ENCODE assay signal across 10 mouse cellular contexts in the genomic region with DNA sequence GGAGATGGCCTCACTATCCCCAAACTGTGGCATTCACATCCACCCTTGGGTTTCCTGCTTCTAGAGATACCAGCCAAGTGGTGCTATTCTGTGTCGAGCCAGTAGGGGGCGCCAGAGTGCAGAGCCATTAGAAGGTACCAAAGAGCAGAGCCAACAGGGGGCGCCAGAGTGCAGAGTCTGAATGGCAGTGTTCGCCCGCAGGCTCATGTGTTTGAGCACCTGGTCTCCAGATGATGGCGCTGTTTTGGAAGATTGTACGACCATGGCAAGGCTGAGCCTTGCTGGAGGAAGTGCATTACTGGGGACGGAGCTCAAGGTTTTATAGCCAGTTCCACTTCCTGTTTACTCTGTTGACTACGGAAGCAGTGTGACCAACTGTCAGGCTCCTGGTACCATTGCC. TPM values are rescaled to one million over a fixed set of nuclear protein-coding genes. Genes with fewer than 3 reads are reported as not detected.
DNase-seq lines count a peak whose midpoint lies in the region; ATAC-seq and TF ChIP-seq lines count a peak whose summit lies in the region.
"Had no signal": no experiment of that assay in that cellular context is flagged by ENCODE, and none has a peak within 500 bp of the region (broad histone marks: within the 10 kb centered on the region; RNA-seq: fewer than 3 reads in every experiment).

No protein-coding gene starts in this region.

- WGBS in intestine, postnatal 0 days = 41% methylated on average over 9 of the region's 9 CpGs
- WGBS in intestine, embryonic 15.5 days = 39% methylated on average over 9 of the region's 9 CpGs
- 16% methylated on average over 9 of the region's 9 CpGs for WGBS in bone marrow, adult 2 months

- TF ChIP-seq CTCF in intestine, postnatal 0 days (IDR thresholded peaks at IDR 0.05; ENCODE audit: low read depth) = peak; percentile 92
- TF ChIP-seq CTCF in E14TG2a.4 (conservative IDR thresholded peaks at IDR 0.05; ENCODE audit: low read length) = peak; percentile 100
- peak; percentile 91 for TF ChIP-seq CTCF in bone marrow, adult 2 months (IDR thresholded peaks at IDR 0.05; ENCODE audit: control insufficient read depth, insufficient read depth, low read length)
- TF ChIP-seq CTCF in embryonic fibroblast, embryonic 13.5 days (IDR thresholded peaks at IDR 0.05; ENCODE audit: borderline replicate concordance, insufficient read depth, low read length) = peak; percentile 45
- peak; percentile 84 for TF ChIP-seq CTCF in left cerebral cortex, adult 2 months (IDR thresholded peaks at IDR 0.05)

- no peak for TF ChIP-seq POLR2A in bone marrow, adult 2 months (IDR thresholded peaks at IDR 0.05; ENCODE audit: borderline replicate concordance, control insufficient read depth, low read depth, low read length)
- no peak for TF ChIP-seq POLR2A in embryonic fibroblast, embryonic 13.5 days (IDR thresholded peaks at IDR 0.05; ENCODE audit: low read depth, low read length)

- no peak for ATAC-seq in intestine, postnatal 0 days
- ATAC-seq in intestine, embryonic 15.5 days = no peak

- no peaks in the 10 kb centered on the region for H3K4me1 ChIP-seq in intestine, postnatal 0 days (replicated peaks; ENCODE audit: control insufficient read depth, insufficient read depth, low read length)
- H3K4me1 ChIP-seq in intestine, embryonic 15.5 days (replicated peaks) = no peaks in the 10 kb centered on the region
- H3K4me1 ChIP-seq in E14TG2a.4 (replicated peaks; ENCODE audit: low read depth, low read length) = peaks cover 18% of the 10 kb centered on the region
- no peaks in the 10 kb centered on the region for H3K4me1 ChIP-seq in bone marrow, adult 2 months (ENCODE audit: control insufficient read depth, insufficient read depth, low read length)
- H3K4me1 ChIP-seq in embryonic fibroblast, embryonic 13.5 days (ENCODE audit: control insufficient read depth, insufficient read depth, low read length) = no peaks in the 10 kb centered on the region

- no peak overlapping the region for H3K9ac ChIP-seq in intestine, postnatal 0 days (ENCODE audit: low read depth, low read length)
- H3K9ac ChIP-seq in intestine, embryonic 15.5 days = no peak overlapping the region
- H3K9ac ChIP-seq: lung, embryonic 15.5 days had no signal

- H3K4me2 ChIP-seq in intestine, postnatal 0 days (replicated peaks; ENCODE audit: low read depth) = no peak overlapping the region
- H3K4me2 ChIP-seq in intestine, embryonic 15.5 days (replicated peaks) = no peak overlapping the region
- H3K4me2 ChIP-seq: lung, embryonic 15.5 days had no signal

- H3K4me3 ChIP-seq in intestine, postnatal 0 days (ENCODE audit: low read depth, low read length) = no peak overlapping the region
- no peak overlapping the region for H3K4me3 ChIP-seq in intestine, embryonic 15.5 days (replicated peaks)
- H3K4me3 ChIP-seq in E14TG2a.4 (replicated peaks; ENCODE audit: low read length) = no peak overlapping the region
- H3K4me3 ChIP-seq in bone marrow, adult 2 months (replicated peaks; ENCODE audit: control insufficient read depth, low read depth, low read length) = no peak overlapping the region
- H3K4me3 ChIP-seq in embryonic fibroblast, embryonic 13.5 days (ENCODE audit: insufficient read depth, low read length) = no peak overlapping the region
- no peak overlapping the region for H3K4me3 ChIP-seq in left cerebral cortex, adult 2 months
- H3K4me3 ChIP-seq: lung, embryonic 15.5 days had no signal

- no peaks in the 10 kb centered on the region for H3K36me3 ChIP-seq in intestine, postnatal 0 days (ENCODE audit: control insufficient read depth, insufficient read depth)
- no peaks in the 10 kb centered on the region for H3K36me3 ChIP-seq in intestine, embryonic 15.5 days
- H3K36me3 ChIP-seq in E14TG2a.4 (ENCODE audit: insufficient read depth, low read length) = no peaks in the 10 kb centered on the region
- H3K36me3 ChIP-seq: lung, embryonic 15.5 days had no signal

- intact Hi-C loops in left cerebral cortex, adult 2 months (cut with DNase I) = no loop called here

- H3K27ac ChIP-seq in intestine, postnatal 0 days (ENCODE audit: low read depth, low read length) = no peak overlapping the region
- H3K27ac ChIP-seq in intestine, embryonic 15.5 days = no peak overlapping the region
- H3K27ac ChIP-seq in bone marrow, adult 2 months (ENCODE audit: control insufficient read depth, insufficient read depth, low read depth, low read length, poor library complexity) = no peak overlapping the region
- no peak overlapping the region for H3K27ac ChIP-seq in embryonic fibroblast, embryonic 13.5 days (ENCODE audit: insufficient read depth, low read length)
- no peak overlapping the region for H3K27ac ChIP-seq in left cerebral cortex, adult 2 months
- H3K27ac ChIP-seq: lung, embryonic 15.5 days had no signal

- no peaks in the 10 kb centered on the region for H3K9me3 ChIP-seq in intestine, postnatal 0 days (ENCODE audit: control insufficient read depth)
- no peaks in the 10 kb centered on the region for H3K9me3 ChIP-seq in intestine, embryonic 15.5 days
- no peaks in the 10 kb centered on the region for H3K9me3 ChIP-seq in E14TG2a.4 (ENCODE audit: low read length)
- H3K9me3 ChIP-seq: lung, embryonic 15.5 days had no signal

- DNase-seq in left cerebral cortex, adult 2 months (ENCODE audit: extremely low spot score in 1 of 2, low spot score in 2 of 2) = peak in 1 of 2 experiments; percentile 37
- DNase-seq in natural killer cell, adult 2 months (ENCODE audit: low spot score in 2 of 2) = peak; percentile 51 to 58
- DNase-seq in Muller cell, postnatal 12 days (ENCODE audit: inconsistent ontology term) = no peak

- H3K27me3 ChIP-seq in intestine, postnatal 0 days (replicated peaks; ENCODE audit: control insufficient read depth, insufficient read depth, low read length) = no peaks in the 10 kb centered on the region
- H3K27me3 ChIP-seq in intestine, embryonic 15.5 days (replicated peaks) = no peaks in the 10 kb centered on the region
- H3K27me3 ChIP-seq in E14TG2a.4 (ENCODE audit: insufficient read depth, low read length) = peaks cover 14% of the 10 kb centered on the region
- H3K27me3 ChIP-seq: lung, embryonic 15.5 days had no signal

RNA-seq across cellular contexts. Expression of gene Tmem233, which starts 33.5 kb away (rescaled TPM):
- polyA plus RNA-seq in intestine, postnatal 0 days (2015; fragmentation: Nextera tagmentation; extraction: Ambion mirVana) = not detected in 2 replicates
- polyA plus RNA-seq in intestine, embryonic 15.5 days (2015; fragmentation: Nextera tagmentation; extraction: Ambion mirVana) = not detected in 2 replicates
- not detected in 2 replicates for polyA plus RNA-seq in bone marrow, adult 2 months (2011; ENCODE audit: insufficient read depth, insufficient read length, low replicate concordance, missing spikeins)
- polyA plus RNA-seq in embryonic fibroblast, embryonic 13.5 days (2011; ENCODE audit: insufficient read length, low read depth, missing spikeins) = not detected in 2 replicates
- total RNA-seq in left cerebral cortex, adult 2 months (2021) = not detected
- polyA plus RNA-seq: frontal cortex, adult 2 months had no signal

Comparison
In these comparisons a context has a peak if more than half of its experiments do, and no peak if none do; other contexts are left out.
1. CTCF ChIP-seq: peak in every context shown above with its lines; median percentile 100 in E14TG2a.4; 92 in intestine, postnatal 0 days; 91 in bone marrow, adult 2 months; 84 in left cerebral cortex, adult 2 months; 45 in embryonic fibroblast, embryonic 13.5 days.